Comparison of ENCODE assay signal across 8 mouse cellular contexts in genomic region chr5:30912156-30912555, GRCm38 (mm10). TPM values are rescaled to one million over a fixed set of nuclear protein-coding genes. Genes with fewer than 3 reads are reported as not detected.
DNase-seq lines count a peak whose midpoint lies in the region; ATAC-seq lines count a peak whose summit lies in the region.

No protein-coding gene starts in this region.

- H3K4me3 ChIP-seq in heart, embryonic 16.5 days (ENCODE audit: low read length): no peak overlapping the region
- no peak overlapping the region for H3K4me3 ChIP-seq in liver, embryonic 16.5 days (ENCODE audit: low read depth, low read length)

- H3K36me3 ChIP-seq in heart, embryonic 16.5 days (ENCODE audit: control insufficient read depth, insufficient read depth): no peaks in the 10 kb centered on the region
- 0 out of 2 replicates have a peak, but pooled peaks cover 1% of the 10 kb centered on the region for H3K36me3 ChIP-seq in liver, embryonic 16.5 days (ENCODE audit: control insufficient read depth, insufficient read depth)

- H3K27ac ChIP-seq in heart, embryonic 16.5 days (ENCODE audit: low read length): peak overlapping the region; percentile 96
- H3K27ac ChIP-seq in liver, embryonic 16.5 days (ENCODE audit: low read length): peak overlapping the region; percentile 74

- H3K9me3 ChIP-seq in heart, embryonic 16.5 days (replicated peaks; ENCODE audit: control insufficient read depth, low read length): no peaks in the 10 kb centered on the region
- no peaks in the 10 kb centered on the region for H3K9me3 ChIP-seq in liver, embryonic 16.5 days (replicated peaks; ENCODE audit: control insufficient read depth, low read length)

- no peaks in the 10 kb centered on the region for H3K27me3 ChIP-seq in heart, embryonic 16.5 days (ENCODE audit: control insufficient read depth, insufficient read depth, low read length)
- no peaks in the 10 kb centered on the region for H3K27me3 ChIP-seq in liver, embryonic 16.5 days (ENCODE audit: control insufficient read depth, insufficient read depth, low read depth, low read length)

- DNase-seq in heart, adult 11 months: peak; percentile 91
- no peak for DNase-seq in heart, adult 8-10 months (ENCODE audit: low spot score)
- peak; percentile 45 for DNase-seq in NIH3T3 (ENCODE audit: low read depth)
- no peak for DNase-seq in adrenal gland, adult (ENCODE audit: inconsistent age in 2 of 2, low spot score in 1 of 2)
- no peak for DNase-seq in layer of hippocampus, adult 18-20 months (ENCODE audit: low spot score in 2 of 2)
- DNase-seq in right cerebral cortex, postnatal 10 days (ENCODE audit: low spot score in 2 of 2): no peak

- 44% methylated on average over 5 of the region's 5 CpGs for WGBS in heart, embryonic 16.5 days
- WGBS in liver, embryonic 16.5 days (ENCODE audit: insufficient replicate concordance): 46% methylated on average over 5 of the region's 5 CpGs

- no peak for ATAC-seq in heart, embryonic 16.5 days (replicated peaks; ENCODE audit: extremely low read depth, insufficient read depth, low FRiP score)
- ATAC-seq in liver, embryonic 16.5 days (ENCODE audit: low read depth): no peak

- H3K4me1 ChIP-seq in heart, embryonic 16.5 days (ENCODE audit: control insufficient read depth, insufficient read depth, low read length): peaks cover 51% of the 10 kb centered on the region
- H3K4me1 ChIP-seq in liver, embryonic 16.5 days (ENCODE audit: control insufficient read depth, low read depth, low read length): peaks cover 43% of the 10 kb centered on the region

- no peak overlapping the region for H3K4me2 ChIP-seq in heart, embryonic 16.5 days (ENCODE audit: low read depth, low read length)
- no peak overlapping the region for H3K4me2 ChIP-seq in liver, embryonic 16.5 days (ENCODE audit: low read depth, low read length)

- no peak overlapping the region for H3K9ac ChIP-seq in heart, embryonic 16.5 days (ENCODE audit: low read length)
- no peak overlapping the region for H3K9ac ChIP-seq in liver, embryonic 16.5 days (ENCODE audit: low read depth, low read length)

RNA-seq across cellular contexts. Expression of gene Emilin1, which starts 1.0 kb away (rescaled TPM):
- total RNA-seq in heart, adult 8-10 months (2022): 10 to 100 TPM; 13.9 to 16.6 (median 16.0) TPM
- polyA plus RNA-seq in heart, embryonic 16.5 days (2015; fragmentation: Nextera tagmentation; extraction: Ambion mirVana): 145 and 157 TPM in 2 replicates
- 37.2 and 39.1 TPM in 2 replicates for polyA plus RNA-seq in liver, embryonic 16.5 days (2015; fragmentation: Nextera tagmentation; extraction: Ambion mirVana)
- total RNA-seq in layer of hippocampus, adult 18-20 months (2021): 1 to 10 TPM; 1.9 TPM

RNA-seq across cellular contexts. Expression of gene Ost4, which starts 4.6 kb away (rescaled TPM):
- 100 to 1,000 TPM; 140 to 164 (median 156) TPM for total RNA-seq in heart, adult 8-10 months (2022)
- 349 and 355 TPM in 2 replicates for polyA plus RNA-seq in heart, embryonic 16.5 days (2015; fragmentation: Nextera tagmentation; extraction: Ambion mirVana)
- polyA plus RNA-seq in liver, embryonic 16.5 days (2015; fragmentation: Nextera tagmentation; extraction: Ambion mirVana): 311 and 346 TPM in 2 replicates
- 10 to 100 TPM; 97.5 to 98.5 TPM for total RNA-seq in layer of hippocampus, adult 18-20 months (2021)

RNA-seq across cellular contexts. Expression of gene Khk, which starts 9.1 kb away (rescaled TPM):
- total RNA-seq in heart, adult 8-10 months (2022): 10 to 100 TPM; 23.8 to 31.8 (median 26.6) TPM
- 12.9 and 15.0 TPM in 2 replicates for polyA plus RNA-seq in heart, embryonic 16.5 days (2015; fragmentation: Nextera tagmentation; extraction: Ambion mirVana)
- polyA plus RNA-seq in liver, embryonic 16.5 days (2015; fragmentation: Nextera tagmentation; extraction: Ambion mirVana): 31.7 and 36.0 TPM in 2 replicates
- 10 to 100 TPM; 14.8 to 16.3 TPM for total RNA-seq in layer of hippocampus, adult 18-20 months (2021)

RNA-seq across cellular contexts. Expression of gene Agbl5, which starts 23.7 kb away (rescaled TPM):
- 1 to 10 TPM; 4.9 to 6.3 (median 5.6) TPM for total RNA-seq in heart, adult 8-10 months (2022)
- polyA plus RNA-seq in heart, embryonic 16.5 days (2015; fragmentation: Nextera tagmentation; extraction: Ambion mirVana): 10.8 and 11.8 TPM in 2 replicates
- polyA plus RNA-seq in liver, embryonic 16.5 days (2015; fragmentation: Nextera tagmentation; extraction: Ambion mirVana): 5.7 and 6.1 TPM in 2 replicates
- 10 to 100 TPM; 11.5 to 13.3 TPM for total RNA-seq in layer of hippocampus, adult 18-20 months (2021)

RNA-seq across cellular contexts. Expression of gene Cgref1, which starts 33.2 kb away (rescaled TPM):
- total RNA-seq in heart, adult 8-10 months (2022): under 1 TPM; 0.37 to 0.97 (median 0.60) TPM
- 2.6 and 2.7 TPM in 2 replicates for polyA plus RNA-seq in heart, embryonic 16.5 days (2015; fragmentation: Nextera tagmentation; extraction: Ambion mirVana)
- 3.1 and 3.2 TPM in 2 replicates for polyA plus RNA-seq in liver, embryonic 16.5 days (2015; fragmentation: Nextera tagmentation; extraction: Ambion mirVana)
- 10 to 100 TPM; 15.0 to 16.2 TPM for total RNA-seq in layer of hippocampus, adult 18-20 months (2021)

Comparison
In these comparisons a context has a peak if more than half of its experiments do, and no peak if none do; other contexts are left out.
1. DNase-seq: peak in heart, adult 11 months (single experiment) and NIH3T3 (single experiment); none in heart, adult 8-10 months (single experiment), adrenal gland, adult (0 of 2), layer of hippocampus, adult 18-20 months (0 of 2) and right cerebral cortex, postnatal 10 days (0 of 2).
2. RNA of gene Emilin1, which starts 1.0 kb away (total RNA-seq): 13.9 to 16.6 TPM in heart, adult 8-10 months; 1.9 TPM in layer of hippocampus, adult 18-20 months; every median in the first group is over 4 times any median in the second.